Mouse (Mus musculus) CH12.LX (cell line): ENCODE measurements around the gene Mgat5b. TPM values are rescaled to one million over a fixed set of nuclear protein-coding genes. Genes with fewer than 3 reads are reported as not detected.
A peak's percentile ranks its signal among the peaks of the same experiment; 100 is the strongest.

Experiments
- DNase-seq: peaks from one replicate; pipeline ENCODE4 v3.0.0-alpha.2; 2013; ENCODE audit errors: extremely low read depth
- H3K27ac ChIP-seq: 2 replicates; pipeline ENCODE4 v1.5.1; 2012; ENCODE audit warnings: low read depth, mild to moderate bottlenecking, control low read depth, moderate library complexity; ENCODE audit not compliant: insufficient read depth
- H3K27me3 ChIP-seq: replicated peaks from 2 replicates; pipeline ENCODE3; 2012; ENCODE audit warnings: inconsistent platforms
- H3K36me3 ChIP-seq, 2 experiments: replicated peaks in 1 of 2; 2 replicates each; pipeline versions ENCODE3 to v1.6.1; 2012; ENCODE audit warnings: inconsistent platforms in 1 of 2, low read length in 1 of 2, mild to moderate bottlenecking in 1 of 2, mixed read lengths in 1 of 2, moderate library complexity in 1 of 2; ENCODE audit not compliant: control insufficient read depth in 1 of 2, insufficient read depth in 1 of 2
- H3K4me1 ChIP-seq, 2 experiments: 2 replicates each; pipeline ENCODE4 v1.6.1; 2012; ENCODE audit warnings: inconsistent platforms in 1 of 2, moderate library complexity in 1 of 2; ENCODE audit not compliant: insufficient read depth in 2 of 2, control insufficient read depth in 1 of 2
- H3K4me2 ChIP-seq: 2 replicates; pipeline ENCODE4 v1.6.1; 2012; ENCODE audit warnings: low read depth, mild to moderate bottlenecking, control low read depth; ENCODE audit not compliant: poor library complexity, insufficient read depth, severe bottlenecking
- H3K4me3 ChIP-seq, 3 experiments: fragments of 150-350 bp in 1 of 3; sonication (generic) in 1 of 3; replicated peaks in 1 of 3; 2 replicates each; pipeline versions ENCODE3 to v1.5.1; 2011 to 2012; ENCODE audit warnings: low read depth in 2 of 3, low read length in 2 of 3, mild to moderate bottlenecking in 2 of 3, moderate library complexity in 2 of 3, control low read depth in 1 of 3, improper control_type of control experiment in 1 of 3, inconsistent platforms in 1 of 3, mixed read lengths in 1 of 3; ENCODE audit not compliant: poor library complexity in 1 of 3
- H3K79me2 ChIP-seq: replicated peaks from 2 replicates; pipeline ENCODE4 v1.6.1; 2012; ENCODE audit warnings: mild to moderate bottlenecking, moderate library complexity; ENCODE audit not compliant: control insufficient read depth, poor library complexity, insufficient read depth, severe bottlenecking; ENCODE audit errors: extremely low read depth
- H3K9ac ChIP-seq: 2 replicates; pipeline ENCODE4 v1.6.1; 2012; ENCODE audit warnings: low read depth, mild to moderate bottlenecking, control low read depth, moderate library complexity; ENCODE audit not compliant: insufficient read depth
- H3K9me3 ChIP-seq: replicated peaks from 2 replicates; pipeline ENCODE3; 2012; ENCODE audit warnings: low read length, inconsistent platforms, mixed read lengths
- CHD1 ChIP-seq: IDR thresholded peaks from 2 replicates; pipeline ENCODE4 v1.6.1; 2012; ENCODE audit warnings: low read depth, low read length, improper control_type of control experiment, inconsistent platforms
- CHD2 ChIP-seq: IDR thresholded peaks from 2 replicates; pipeline ENCODE4 v1.6.1; 2011; ENCODE audit warnings: low read length, improper control_type of control experiment
- E2F4 ChIP-seq: IDR thresholded peaks from 2 replicates; pipeline ENCODE4 v1.6.1; 2011; ENCODE audit warnings: low read depth, low read length, improper control_type of control experiment; ENCODE audit not compliant: insufficient replicate concordance
- ELF1 ChIP-seq: IDR thresholded peaks from 2 replicates; pipeline ENCODE4 v1.6.1; 2014; ENCODE audit warnings: low read depth, mild to moderate bottlenecking, inconsistent platforms, low read length, improper control_type of control experiment
- ETS1 ChIP-seq: conservative IDR thresholded peaks from 2 replicates; pipeline ENCODE4 v1.6.1; 2012; ENCODE audit warnings: low read depth, mild to moderate bottlenecking, inconsistent platforms, low read length, improper control_type of control experiment, moderate library complexity
- HCFC1 ChIP-seq: IDR thresholded peaks from 2 replicates; pipeline ENCODE4 v1.6.1; 2012; ENCODE audit warnings: low read depth, mild to moderate bottlenecking, inconsistent platforms, low read length, improper control_type of control experiment
- IRF4 ChIP-seq: IDR thresholded peaks from 2 replicates; pipeline ENCODE4 v1.6.1; 2014; ENCODE audit warnings: low read depth, mild to moderate bottlenecking, inconsistent platforms, low read length, improper control_type of control experiment
- JUND ChIP-seq: conservative IDR thresholded peaks from 2 replicates; pipeline ENCODE4 v1.6.1; 2011; ENCODE audit warnings: low read depth, low read length, improper control_type of control experiment
- KAT2A ChIP-seq: IDR thresholded peaks from 2 replicates; pipeline ENCODE4 v1.6.1; 2012; ENCODE audit warnings: low read length, improper control_type of control experiment, inconsistent platforms; ENCODE audit not compliant: insufficient replicate concordance
- MAZ ChIP-seq: IDR thresholded peaks from 2 replicates; pipeline ENCODE4 v1.6.1; 2012; ENCODE audit warnings: low read depth, mild to moderate bottlenecking, inconsistent platforms, low read length, improper control_type of control experiment, moderate library complexity
- MEF2A ChIP-seq: IDR thresholded peaks from 2 replicates; pipeline ENCODE4 v1.6.1; 2014; ENCODE audit warnings: low read depth, mild to moderate bottlenecking, inconsistent platforms, low read length, improper control_type of control experiment, borderline replicate concordance
- MXI1 ChIP-seq: IDR thresholded peaks from 2 replicates; pipeline ENCODE4 v1.6.1; 2011; ENCODE audit warnings: mild to moderate bottlenecking, low read depth, low read length, improper control_type of control experiment
- MYC ChIP-seq: IDR thresholded peaks from 2 replicates; pipeline ENCODE4 v1.6.1; 2011; ENCODE audit warnings: low read depth, mild to moderate bottlenecking, improper control_type of control experiment, low read length
- NRF1 ChIP-seq: IDR thresholded peaks from 2 replicates; pipeline ENCODE4 v1.6.1; 2014; ENCODE audit warnings: low read depth, mild to moderate bottlenecking, inconsistent platforms, low read length, improper control_type of control experiment, moderate library complexity
- PAX5 ChIP-seq: IDR thresholded peaks from 2 replicates; pipeline ENCODE4 v1.6.1; 2012; ENCODE audit warnings: low read length, inconsistent platforms, mixed read lengths
- POLR2A ChIP-seq: IDR thresholded peaks from 2 replicates; pipeline ENCODE4 v1.6.1; 2011; ENCODE audit warnings: low read depth, mild to moderate bottlenecking, improper control_type of control experiment, low read length
- RCOR1 ChIP-seq: conservative IDR thresholded peaks from 2 replicates; pipeline ENCODE4 v1.6.1; 2012; ENCODE audit warnings: low read depth, mild to moderate bottlenecking, inconsistent platforms, low read length, improper control_type of control experiment
- SIN3A ChIP-seq: IDR thresholded peaks from 2 replicates; pipeline ENCODE4 v1.6.1; 2012; ENCODE audit warnings: low read length, improper control_type of control experiment, inconsistent platforms
- TBP ChIP-seq: conservative IDR thresholded peaks from 2 replicates; pipeline ENCODE4 v1.6.1; 2011; ENCODE audit warnings: low read depth, low read length, improper control_type of control experiment
- UBTF ChIP-seq: IDR thresholded peaks from 2 replicates; pipeline ENCODE4 v1.6.1; 2012; ENCODE audit warnings: low read depth, mild to moderate bottlenecking, inconsistent platforms, low read length, improper control_type of control experiment, moderate library complexity
- USF1 ChIP-seq: IDR thresholded peaks from 2 replicates; pipeline ENCODE4 v1.6.1; 2014; ENCODE audit warnings: low read depth, mild to moderate bottlenecking, inconsistent platforms, low read length, improper control_type of control experiment
- USF2 ChIP-seq: conservative IDR thresholded peaks from 2 replicates; pipeline ENCODE4 v1.6.1; 2011; ENCODE audit warnings: low read depth, low read length, improper control_type of control experiment
- ZMIZ1 ChIP-seq: IDR thresholded peaks from 2 replicates; pipeline ENCODE4 v1.6.1; 2012; ENCODE audit warnings: low read depth, mild to moderate bottlenecking, inconsistent platforms, low read length, improper control_type of control experiment
- ZNF384 ChIP-seq: IDR thresholded peaks from 2 replicates; pipeline ENCODE4 v1.6.1; 2012; ENCODE audit warnings: low read depth, low read length, improper control_type of control experiment, inconsistent platforms
- dilution Hi-C: fragments of 300-500 bp; cut with MboI; formaldehyde crosslinking; loops from 2 replicates; pipeline ENCODE4 v1.14.3; 2020; ENCODE audit warnings: low sequenced_read_pairs; ENCODE audit not compliant: extremely low pct_unique_long_range_greater_than_20kb, extremely low pct_ligation_motif_present
- in situ Hi-C: fragments of 300-500 bp; cut with MboI; formaldehyde crosslinking; loops from 3 replicates; pipeline ENCODE4 v1.14.3; 2019; ENCODE audit warnings: low sequenced_read_pairs, low pct_ligation_motif_present, low pct_unique_long_range_greater_than_20kb, mixed read lengths
- polyA plus RNA-seq: library from polyadenylated mRNA; unstranded; fragments of >175 nt; gene quantifications from 2 replicates; pipeline ENCODE4 v1.2.1, GENCODE M21; 2012; ENCODE audit warnings: low read depth; ENCODE audit not compliant: insufficient read length
- total RNA-seq, 2 experiments: library from RNA; depleted of rRNA; stranded (reverse); fragments of 300-350 nt in 1 of 2; fragments of >200 nt in 1 of 2; gene quantifications; 2 replicates each; pipeline ENCODE4 v1.2.3; 2012 to 2014

Mgat5b gene
- total and polyA plus RNA-seq, 3 experiments, result not detected

DNA sequence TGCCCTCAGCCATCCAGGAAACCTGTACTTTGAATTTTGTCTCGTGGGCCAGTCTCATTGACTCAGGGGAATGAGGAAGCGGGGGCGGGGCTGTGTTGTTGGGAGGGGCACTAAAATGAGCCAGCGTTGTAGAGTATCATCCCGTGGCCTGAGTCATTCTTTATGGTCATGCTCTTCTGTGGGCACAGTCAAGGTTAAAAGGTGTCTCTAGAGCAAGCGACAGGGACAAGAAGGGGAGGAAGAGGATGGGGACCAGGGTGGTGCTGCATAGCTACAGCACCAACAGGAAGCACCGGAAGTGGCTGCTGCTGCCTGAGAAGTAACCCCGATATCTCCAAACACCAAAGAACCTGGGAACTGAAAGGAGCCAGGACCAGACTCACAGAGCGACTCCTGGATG, 31.2 kb downstream of the Mgat5b start:
- in situ Hi-C loops (no loop called here), dilution Hi-C loops (no loop called here)
- Histone ChIP-seq H3K4me1 (peaks cover 9 to 19% of the 10 kb centered on the region in 2 experiments), H3K27me3 (peaks cover 53% of the 10 kb centered on the region), H3K4me2 (no peak overlapping the region), H3K9ac (no peak overlapping the region), H3K4me3 (no peak overlapping the region), H3K9me3 (peaks cover 6% of the 10 kb centered on the region), H3K27ac (no peak overlapping the region), H3K36me3 (no peaks in the 10 kb centered on the region), H3K79me2 (no peaks in the 10 kb centered on the region)
- peak; percentile 31 for DNase-seq
- no peak for TF ChIP-seq JUND
- no peak for TF ChIP-seq MEF2A
- TF ChIP-seq CHD1, result no peak
- no peak for TF ChIP-seq MXI1
- TF ChIP-seq KAT2A, result no peak
- no peak for TF ChIP-seq PAX5
- TF ChIP-seq MAZ, result no peak
- TF ChIP-seq ELF1, result no peak
- no peak for TF ChIP-seq POLR2A
- TF ChIP-seq USF2, result no peak
- no peak for TF ChIP-seq UBTF
- TF ChIP-seq ZNF384, result no peak
- TF ChIP-seq NRF1, result no peak
- no peak for TF ChIP-seq SIN3A
- TF ChIP-seq USF1, result no peak
- TF ChIP-seq HCFC1, result no peak
- no peak for TF ChIP-seq E2F4
- no peak for TF ChIP-seq ZMIZ1
- TF ChIP-seq CHD2, result no peak
- no peak for TF ChIP-seq MYC

DNA sequence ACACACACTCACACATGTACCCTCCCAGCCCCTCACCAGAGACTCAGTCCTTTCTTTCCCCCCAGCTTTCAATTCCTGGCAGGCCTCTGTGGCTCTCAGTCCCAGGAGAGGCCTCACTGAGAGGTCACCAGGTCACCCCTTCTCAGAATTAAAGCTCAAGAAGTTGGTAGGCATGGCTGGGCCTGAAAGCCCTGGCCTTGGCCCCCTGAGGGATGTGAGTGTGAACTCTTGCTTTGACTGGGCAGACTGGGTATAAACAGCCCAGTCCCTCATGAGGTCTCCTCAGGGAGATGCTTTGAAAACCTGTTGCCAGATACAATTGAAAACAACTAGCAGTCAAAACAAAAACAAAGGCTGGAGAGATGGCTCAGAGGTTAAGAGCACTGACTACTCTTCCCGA, 32.8 kb downstream of the Mgat5b start:
- H3K27me3 ChIP-seq, result peaks cover 52% of the 10 kb centered on the region
- in situ Hi-C loops, result no loop called here
- H3K27ac ChIP-seq, result no peak overlapping the region
- H3K4me2 ChIP-seq, result no peak overlapping the region
- H3K36me3 ChIP-seq, result no peaks in the 10 kb centered on the region
- no peaks in the 10 kb centered on the region for H3K79me2 ChIP-seq
- DNase-seq, result no peak
- peaks cover 9 to 19% of the 10 kb centered on the region in 2 experiments for H3K4me1 ChIP-seq
- dilution Hi-C loops, result no loop called here
- no peak for TF ChIP-seq ZNF384
- TF ChIP-seq HCFC1, result no peak
- TF ChIP-seq ETS1, result no peak
- TF ChIP-seq MAZ, result peak; percentile 41; the same call in 1 of the 2 replicates
- no peak for TF ChIP-seq RCOR1
- TF ChIP-seq MYC, result no peak
- no peak for TF ChIP-seq CHD2
- TF ChIP-seq TBP, result no peak
- TF ChIP-seq IRF4, result peak; percentile 72; the same call in 1 of the 2 replicates
- no peak for TF ChIP-seq MXI1
- no peak overlapping the region for H3K4me3 ChIP-seq
- H3K9ac ChIP-seq, result no peak overlapping the region
- peaks cover 16% of the 10 kb centered on the region for H3K9me3 ChIP-seq
